Mouse (Mus musculus) stomach, embryonic 16.5 days (tissue): ENCODE measurements around the gene Tmem245. TPM values are rescaled to one million over a fixed set of nuclear protein-coding genes. Genes with fewer than 3 reads are reported as not detected.
A peak's percentile ranks its signal among the peaks of the same experiment; 100 is the strongest.

Experiments
- ATAC-seq: fragments of 200-750 bp; cut with Nextera tagmentation; 2 replicates; pipeline ENCODE4 v1.8.0; 2017; ENCODE audit warnings: moderate number of reproducible peaks, moderate TSS enrichment; ENCODE audit not compliant: insufficient read depth, low FRiP score
- H3K27ac ChIP-seq: fragments of 300-500 bp; sonication (generic); 2 replicates; pipeline ENCODE4 v1.5.1; 2014; ENCODE audit warnings: low read length
- H3K27me3 ChIP-seq: fragments of 300-500 bp; sonication (generic); 2 replicates; pipeline ENCODE4 v1.6.1; 2014; ENCODE audit warnings: low read length, control low read depth, mixed read lengths; ENCODE audit not compliant: control insufficient read depth, insufficient read depth
- H3K36me3 ChIP-seq: fragments of 300-500 bp; sonication (generic); 2 replicates; pipeline ENCODE4 v1.6.1; 2014; ENCODE audit warnings: low read length; ENCODE audit not compliant: control insufficient read depth, insufficient read depth
- H3K4me1 ChIP-seq: fragments of 300-500 bp; sonication (generic); 2 replicates; pipeline ENCODE4 v1.6.1; 2014; ENCODE audit warnings: low read length, control low read depth, mixed read lengths; ENCODE audit not compliant: control insufficient read depth, insufficient read depth
- H3K4me2 ChIP-seq: fragments of 300-500 bp; sonication (generic); 2 replicates; pipeline ENCODE4 v1.6.1; 2014; ENCODE audit warnings: low read depth, low read length, mixed read lengths
- H3K4me3 ChIP-seq: fragments of 300-500 bp; sonication (generic); replicated peaks from 2 replicates; pipeline ENCODE4 v1.5.1; 2014; ENCODE audit warnings: mild to moderate bottlenecking, low read length
- H3K9ac ChIP-seq: fragments of 300-500 bp; sonication (generic); 2 replicates; pipeline ENCODE4 v1.6.1; 2014; ENCODE audit warnings: low read length
- H3K9me3 ChIP-seq: fragments of 300-500 bp; sonication (generic); replicated peaks from 2 replicates; pipeline ENCODE4 v1.6.1; 2016; ENCODE audit warnings: low read length, control low read depth; ENCODE audit not compliant: control insufficient read depth
- WGBS: fragments of 180-500 bp; shearing (Covaris S2); extraction: QIAGEN DNeasy Blood & Tissue Kit; methylation state at CpG from one replicate; pipeline ENCODE4 v1.1.7; 2014; 5-methylcytosine and 5-hydroxymethylcytosine counted together
- microRNA counts: library from miRNA; unstranded; fragments of <30 nt; microRNA quantifications from one replicate; lab custom pipeline; 2016
- microRNA-seq: library from miRNA; unstranded; fragments of <30 nt; microRNA quantifications from one replicate; pipeline ENCODE4, GENCODE M21; 2016
- polyA plus RNA-seq: library from polyadenylated mRNA; unstranded; fragments of >200 nt; fragmentation: Nextera tagmentation; extraction: Ambion mirVana; gene quantifications from 2 replicates; pipeline ENCODE4 v1.2.1, GENCODE M21; 2015

Gene Tmem245
- polyA plus RNA-seq, 1 experiment from 2014 or later = 5.8 TPM

DNA sequence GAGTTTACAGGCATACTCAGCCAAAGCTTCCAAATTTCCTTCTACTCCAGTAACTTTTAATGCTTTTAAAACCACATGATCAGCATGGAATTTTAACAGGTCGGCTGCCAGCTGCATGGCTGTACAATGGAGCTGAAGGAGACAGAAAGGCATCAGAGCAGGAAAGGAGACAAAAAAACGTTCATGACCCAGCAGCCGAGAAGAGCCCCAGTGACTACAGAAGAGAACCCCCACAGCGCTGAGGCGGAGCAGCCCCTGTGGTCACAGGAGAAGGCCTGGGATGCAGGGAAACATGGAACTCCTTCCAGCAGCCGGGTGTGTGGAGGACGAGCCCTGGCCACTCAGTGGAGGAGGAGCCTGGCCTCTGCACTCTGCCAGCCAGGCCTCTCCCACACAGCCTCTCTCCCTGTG, 117.7 kb downstream of the Tmem245 start:
- Histone ChIP-seq H3K4me1 (no peaks in the 10 kb centered on the region), H3K9me3 (no peaks in the 10 kb centered on the region), H3K27ac (0 out of 2 replicates have a peak overlapping the region, but pooled peaks have one; percentile 27), H3K4me3 (no peak overlapping the region), H3K36me3 (no peaks in the 10 kb centered on the region), H3K27me3 (no peaks in the 10 kb centered on the region), H3K9ac (no peak overlapping the region), H3K4me2 (no peak overlapping the region)
- peak; percentile 37; the same call in 1 of the 2 replicates for ATAC-seq
- WGBS = 65% methylated on average over 7 of the region's 7 CpGs

DNA sequence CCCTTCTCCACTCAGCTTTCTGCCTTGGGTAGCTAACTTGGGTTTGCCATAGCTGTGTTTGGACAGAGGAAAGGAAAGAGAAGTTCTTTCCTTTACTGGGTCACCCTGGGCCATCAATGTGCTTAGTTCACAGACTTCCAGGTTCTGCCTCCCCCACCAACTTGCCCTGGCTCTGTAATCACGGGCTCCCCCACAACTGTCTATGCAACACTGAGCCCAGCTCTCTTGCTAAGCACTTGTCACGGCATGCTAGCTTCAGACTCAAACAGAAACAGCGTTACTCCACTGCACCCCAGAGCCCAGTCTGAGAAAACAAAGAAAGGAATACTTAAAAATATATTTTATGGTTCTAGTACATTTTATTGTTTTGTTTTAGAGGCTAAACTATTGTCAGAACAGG, 118.3 kb downstream of the Tmem245 start:
- Histone ChIP-seq H3K9me3 (no peaks in the 10 kb centered on the region), H3K27ac (no peak overlapping the region), H3K4me1 (no peaks in the 10 kb centered on the region), H3K36me3 (no peaks in the 10 kb centered on the region), H3K9ac (no peak overlapping the region), H3K27me3 (no peaks in the 10 kb centered on the region), H3K4me2 (no peak overlapping the region), H3K4me3 (no peak overlapping the region)
- WGBS = 75% methylated on average over 3 of the region's 3 CpGs
- no peak for ATAC-seq

DNA sequence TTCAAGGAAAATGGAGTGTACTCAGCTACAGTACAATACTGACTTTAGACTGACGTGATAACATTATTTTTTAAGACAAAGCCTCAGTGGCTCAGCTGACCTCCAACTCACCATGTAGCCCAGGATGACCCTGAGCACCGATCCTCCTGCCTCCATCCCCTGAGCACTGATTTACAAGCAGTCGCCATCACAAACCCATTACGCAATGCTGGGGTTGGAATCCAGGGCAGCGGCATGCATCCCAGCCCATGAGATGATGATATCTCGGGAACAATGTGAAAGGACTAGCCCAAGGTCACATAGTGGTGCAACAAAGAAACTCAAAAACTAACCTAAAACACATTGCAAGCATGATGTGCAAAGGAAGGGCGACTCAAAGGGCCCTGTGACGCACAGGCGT, 123.0 kb downstream of the Tmem245 start:
- 92% methylated on average over 9 of the region's 9 CpGs for WGBS
- no peaks in the 10 kb centered on the region for H3K4me1 ChIP-seq
- ATAC-seq = no peak
- H3K36me3 ChIP-seq = no peaks in the 10 kb centered on the region
- no peaks in the 10 kb centered on the region for H3K9me3 ChIP-seq
- no peak overlapping the region for H3K9ac ChIP-seq
- no peaks in the 10 kb centered on the region for H3K27me3 ChIP-seq
- H3K27ac ChIP-seq = no peak overlapping the region
- no peak overlapping the region for H3K4me3 ChIP-seq
- no peak overlapping the region for H3K4me2 ChIP-seq

DNA sequence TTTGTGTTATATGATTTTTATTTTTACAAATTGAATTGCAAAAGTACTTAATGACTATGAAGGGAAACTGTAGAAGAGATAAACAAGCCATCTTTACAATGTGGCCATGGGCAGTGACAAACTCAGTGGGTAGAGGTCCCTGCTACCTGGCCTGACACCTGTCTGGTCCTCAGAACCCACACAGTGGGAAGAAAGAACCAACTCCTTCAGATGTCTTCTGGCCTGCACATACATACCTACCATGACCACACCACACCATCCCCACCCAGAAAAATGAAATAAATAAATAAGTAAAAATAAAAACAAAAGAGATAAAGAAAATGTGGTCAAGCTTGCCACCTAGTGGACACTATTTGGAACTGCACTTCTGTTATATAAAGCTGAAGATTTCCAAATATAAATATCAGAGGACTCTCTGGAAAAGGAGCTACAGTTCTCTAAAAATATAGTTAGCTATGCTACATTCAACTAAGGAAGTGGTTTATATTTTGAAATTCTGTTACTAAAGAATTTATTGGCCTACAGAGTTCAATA, 127.2 kb downstream of the Tmem245 start:
- no peak overlapping the region for H3K4me2 ChIP-seq
- no peaks in the 10 kb centered on the region for H3K27me3 ChIP-seq
- no peaks in the 10 kb centered on the region for H3K4me1 ChIP-seq
- no peaks in the 10 kb centered on the region for H3K9me3 ChIP-seq
- H3K9ac ChIP-seq = no peak overlapping the region
- H3K27ac ChIP-seq = no peak overlapping the region
- no peak for ATAC-seq
- H3K4me3 ChIP-seq = no peak overlapping the region
- H3K36me3 ChIP-seq = no peaks in the 10 kb centered on the region

MicroRNA genes within 50 kb of the gene (microRNA counts, 519-probe panel; counts per million panel counts)
- 3,105 counts per million, percentile 71 among the panel's probes with 10 or more counts for microRNA mmu-miR-32 (lab: Ali Mortazavi, UCI)

Small RNAs within 50 kb of the gene (microRNA-seq; reads per million reads assigned to microRNA genes)
- gene Mir32 = 240 reads per million, percentile 64 among the genes with 10 or more reads in this experiment

Other genes starting within 250 kb of the Tmem245 start
- not detected in 2 replicates for gene Gm26657, start 207.4 kb downstream of the Tmem245 start, polyA plus RNA-seq
- gene Actl7b, start 206.0 kb downstream of the Tmem245 start, polyA plus RNA-seq = not detected in 2 replicates
- not detected in 2 replicates for gene Actl7a, start 204.0 kb downstream of the Tmem245 start, polyA plus RNA-seq
- 36.0 and 36.2 TPM in 2 replicates for gene Elp1, start 145.1 kb downstream of the Tmem245 start, polyA plus RNA-seq
- gene Fam206a, start 145.1 kb downstream of the Tmem245 start, polyA plus RNA-seq = 12.1 and 13.0 TPM in 2 replicates
- gene Ctnnal1, start 82.2 kb downstream of the Tmem245 start, polyA plus RNA-seq = 17.5 and 17.7 TPM in 2 replicates
- gene Frrs1l, start 43.0 kb upstream of the Tmem245 start, polyA plus RNA-seq = 0.60 and 0.71 TPM in 2 replicates
- 7.5 and 11.6 TPM in 2 replicates for gene Epb41l4b, start 196.0 kb upstream of the Tmem245 start, polyA plus RNA-seq